ENCODE assay signal across 16 mouse cellular contexts in genomic region chr3:68974639-68975532, GRCm38 (mm10). TPM values are rescaled to one million over a fixed set of nuclear protein-coding genes. Genes with fewer than 3 reads are reported as not detected.
DNase-seq lines count a peak whose midpoint lies in the region; ATAC-seq and TF ChIP-seq lines count a peak whose summit lies in the region.
"Had no signal": no experiment of that assay in that cellular context is flagged by ENCODE, and none has a peak within 500 bp of the region (broad histone marks: within the 10 kb centered on the region; RNA-seq: fewer than 3 reads in every experiment).

No protein-coding gene starts in this region.

- H3K27ac ChIP-seq in lung, embryonic 15.5 days = peak overlapping the region; percentile 35; the same call in 1 of the 2 replicates
- peak overlapping the region; percentile 79 for H3K27ac ChIP-seq in liver, embryonic 15.5 days (replicated peaks)
- H3K27ac ChIP-seq in forebrain, embryonic 14.5 days (ENCODE audit: low read depth, low read length) = no peak overlapping the region
- H3K27ac ChIP-seq: hindbrain, embryonic 15.5 days; neural tube, embryonic 12.5 days; stomach, embryonic 15.5 days had no signal

- no peaks in the 10 kb centered on the region for H3K9me3 ChIP-seq in lung, embryonic 15.5 days
- H3K9me3 ChIP-seq in G1E (replicated peaks) = no peaks in the 10 kb centered on the region
- H3K9me3 ChIP-seq in liver, embryonic 15.5 days (replicated peaks) = no peaks in the 10 kb centered on the region
- no peaks in the 10 kb centered on the region for H3K9me3 ChIP-seq in forebrain, embryonic 14.5 days (replicated peaks; ENCODE audit: control insufficient read depth, low read length)
- H3K9me3 ChIP-seq: hindbrain, embryonic 15.5 days; neural tube, embryonic 12.5 days; stomach, embryonic 15.5 days had no signal

- DNase-seq in lung, postnatal 14 days = no peak
- no peak for DNase-seq in G1E (ENCODE audit: low spot score)
- peak; percentile 71 for DNase-seq in thymus, postnatal 25 days
- no peak for DNase-seq in forebrain, embryonic 14.5 days (ENCODE audit: low spot score)
- DNase-seq in layer of hippocampus, adult 9-11 months = no peak
- DNase-seq: adrenal gland, postnatal 36 days; cerebellum, postnatal 14 days; kidney, adult 18-20 months; kidney, postnatal 25 days; left cerebral cortex, postnatal 4 days; lung, adult 2 months had no signal

- no peaks in the 10 kb centered on the region; the same call in 1 of the 2 replicates for H3K36me3 ChIP-seq in lung, embryonic 15.5 days
- H3K36me3 ChIP-seq in G1E (replicated peaks) = peaks cover 39% of the 10 kb centered on the region
- H3K36me3 ChIP-seq in liver, embryonic 15.5 days (replicated peaks) = peaks cover 12% of the 10 kb centered on the region; the same call in 1 of the 2 replicates
- H3K36me3 ChIP-seq in forebrain, embryonic 14.5 days (ENCODE audit: control insufficient read depth, insufficient read depth, low read length) = no peaks in the 10 kb centered on the region
- H3K36me3 ChIP-seq: hindbrain, embryonic 15.5 days; neural tube, embryonic 12.5 days; stomach, embryonic 15.5 days had no signal

- no peaks in the 10 kb centered on the region for H3K27me3 ChIP-seq in lung, embryonic 15.5 days
- H3K27me3 ChIP-seq in G1E (ENCODE audit: insufficient read depth, low read length) = no peaks in the 10 kb centered on the region
- H3K27me3 ChIP-seq in liver, embryonic 15.5 days = no peaks in the 10 kb centered on the region
- H3K27me3 ChIP-seq in forebrain, embryonic 14.5 days (replicated peaks; ENCODE audit: control insufficient read depth, insufficient read depth, low read length) = no peaks in the 10 kb centered on the region
- H3K27me3 ChIP-seq: hindbrain, embryonic 15.5 days; neural tube, embryonic 12.5 days; stomach, embryonic 15.5 days had no signal

- H3K4me1 ChIP-seq in lung, embryonic 15.5 days = no peaks in the 10 kb centered on the region
- peaks cover 46% of the 10 kb centered on the region for H3K4me1 ChIP-seq in G1E (ENCODE audit: insufficient read depth, low read depth, low read length)
- peaks cover 49% of the 10 kb centered on the region for H3K4me1 ChIP-seq in liver, embryonic 15.5 days (replicated peaks)
- H3K4me1 ChIP-seq in forebrain, embryonic 14.5 days (ENCODE audit: control insufficient read depth, insufficient read depth, low read length) = no peaks in the 10 kb centered on the region
- H3K4me1 ChIP-seq: hindbrain, embryonic 15.5 days; neural tube, embryonic 12.5 days had no signal

- ATAC-seq in lung, embryonic 15.5 days (ENCODE audit: borderline replicate concordance, extremely low read depth, low FRiP score, low TSS enrichment) = no peak
- peak; percentile 15; the same call in 1 of the 2 replicates for ATAC-seq in G1E (ENCODE audit: extremely low read depth, insufficient number of reproducible peaks, low FRiP score, poor library complexity, severe bottlenecking)
- ATAC-seq in liver, embryonic 15.5 days (ENCODE audit: insufficient read depth) = no peak
- ATAC-seq in forebrain, embryonic 14.5 days = no peak

- no peak overlapping the region for H3K4me3 ChIP-seq in lung, embryonic 15.5 days
- no peak overlapping the region for H3K4me3 ChIP-seq in G1E (ENCODE audit: low read depth, low read length)
- H3K4me3 ChIP-seq in liver, embryonic 15.5 days (replicated peaks) = no peak overlapping the region
- H3K4me3 ChIP-seq in forebrain, embryonic 14.5 days (ENCODE audit: low read depth, low read length) = no peak overlapping the region
- H3K4me3 ChIP-seq: hindbrain, embryonic 15.5 days; neural tube, embryonic 12.5 days; stomach, embryonic 15.5 days had no signal

- WGBS in lung, embryonic 15.5 days = 73% methylated on average over 8 of the region's 8 CpGs
- 72% methylated on average over 8 of the region's 8 CpGs for WGBS in liver, embryonic 15.5 days (ENCODE audit: insufficient replicate concordance)
- WGBS in forebrain, embryonic 14.5 days = 89% methylated on average over 8 of the region's 8 CpGs

- H3K9ac ChIP-seq in lung, embryonic 15.5 days = no peak overlapping the region
- no peak overlapping the region for H3K9ac ChIP-seq in liver, embryonic 15.5 days
- H3K9ac ChIP-seq in forebrain, embryonic 14.5 days (ENCODE audit: low read length) = no peak overlapping the region
- H3K9ac ChIP-seq: hindbrain, embryonic 15.5 days; neural tube, embryonic 12.5 days; stomach, embryonic 15.5 days had no signal

- H3K4me2 ChIP-seq in lung, embryonic 15.5 days = no peak overlapping the region
- H3K4me2 ChIP-seq in liver, embryonic 15.5 days = peak overlapping the region; percentile 46
- no peak overlapping the region for H3K4me2 ChIP-seq in forebrain, embryonic 14.5 days (ENCODE audit: low read length)
- H3K4me2 ChIP-seq: hindbrain, embryonic 15.5 days; neural tube, embryonic 12.5 days; stomach, embryonic 15.5 days had no signal

- no peak for TF ChIP-seq CTCF in G1E (IDR thresholded peaks at IDR 0.05; ENCODE audit: low read depth, low read length)

RNA-seq across cellular contexts. Expression of gene Ift80, which starts 29.5 kb away (rescaled TPM):
- 15.5 and 18.9 TPM in 2 replicates for polyA plus RNA-seq in lung, embryonic 15.5 days (2015; fragmentation: Nextera tagmentation; extraction: Ambion mirVana)
- 21.7 and 66.1 TPM in 2 replicates for total RNA-seq in G1E (2014; fragmentation: Nextera tagmentation)
- total RNA-seq in G1E (2017) = 14.8 and 17.6 TPM in 2 replicates
- 0.32 and 0.56 TPM in 2 replicates for polyA plus RNA-seq in G1E (2012)
- polyA plus RNA-seq in liver, embryonic 15.5 days (2015; fragmentation: Nextera tagmentation; extraction: Ambion mirVana) = 5.6 and 6.0 TPM in 2 replicates
- polyA plus RNA-seq in forebrain, embryonic 14.5 days (2014; fragmentation: Nextera tagmentation; extraction: Ambion mirVana) = 11.9 and 12.5 TPM in 2 replicates

RNA-seq across cellular contexts. Expression of gene Smc4, which starts 29.7 kb away (rescaled TPM):
- 213 and 230 TPM in 2 replicates for polyA plus RNA-seq in lung, embryonic 15.5 days (2015; fragmentation: Nextera tagmentation; extraction: Ambion mirVana)
- total RNA-seq in G1E (2014; fragmentation: Nextera tagmentation) (591 and 614 TPM in 2 replicates), G1E (2017) (364 and 430 TPM in 2 replicates)
- 98.6 and 99.9 TPM in 2 replicates for polyA plus RNA-seq in G1E (2012)
- 131 and 146 TPM in 2 replicates for polyA plus RNA-seq in liver, embryonic 15.5 days (2015; fragmentation: Nextera tagmentation; extraction: Ambion mirVana)
- polyA plus RNA-seq in forebrain, embryonic 14.5 days (2014; fragmentation: Nextera tagmentation; extraction: Ambion mirVana) = 91.2 and 96.6 TPM in 2 replicates
